Mouse (Mus musculus) heart, embryonic 16.5 days (tissue): ENCODE data around the gene Tmtc2. TPM values are rescaled to one million over a fixed set of nuclear protein-coding genes. Genes with fewer than 3 reads are reported as not detected.
A peak's percentile ranks its signal among the peaks of the same experiment; 100 is the strongest.

Experiments used
- ATAC-seq: fragments of 200-750 bp; cut with Nextera tagmentation; replicated peaks from 2 replicates; pipeline ENCODE4 v1.8.0; 2017; ENCODE audit warnings: moderate number of reproducible peaks; ENCODE audit not compliant: insufficient read depth, low FRiP score; ENCODE audit errors: extremely low read depth
- H3K27ac ChIP-seq: fragments of 300-500 bp; sonication (generic); 2 replicates; pipeline ENCODE4 v1.5.1; 2014; ENCODE audit warnings: mild to moderate bottlenecking, low read length, control low read depth, moderate library complexity
- H3K27me3 ChIP-seq: fragments of 300-500 bp; sonication (generic); 2 replicates; pipeline ENCODE4 v1.6.1; 2014; ENCODE audit warnings: low read length, mixed read lengths; ENCODE audit not compliant: control insufficient read depth, insufficient read depth
- H3K36me3 ChIP-seq: fragments of 300-500 bp; sonication (generic); 2 replicates; pipeline ENCODE4 v1.6.1; 2014; ENCODE audit not compliant: control insufficient read depth, insufficient read depth
- H3K4me1 ChIP-seq: fragments of 300-500 bp; sonication (generic); 2 replicates; pipeline ENCODE4 v1.6.1; 2014; ENCODE audit warnings: low read length, mixed read lengths; ENCODE audit not compliant: control insufficient read depth, insufficient read depth
- H3K4me2 ChIP-seq: fragments of 300-500 bp; sonication (generic); 2 replicates; pipeline ENCODE4 v1.6.1; 2014; ENCODE audit warnings: low read depth, mild to moderate bottlenecking, control low read depth, low read length
- H3K4me3 ChIP-seq: fragments of 300-500 bp; sonication (generic); 2 replicates; pipeline ENCODE4 v1.5.1; 2014; ENCODE audit warnings: mild to moderate bottlenecking, control low read depth, low read length
- H3K9ac ChIP-seq: fragments of 300-500 bp; sonication (generic); 2 replicates; pipeline ENCODE4 v1.6.1; 2014; ENCODE audit warnings: low read length, control low read depth
- H3K9me3 ChIP-seq: fragments of 300-500 bp; sonication (generic); replicated peaks from 2 replicates; pipeline ENCODE4 v1.6.1; 2016; ENCODE audit warnings: low read length; ENCODE audit not compliant: control insufficient read depth
- WGBS: fragments of 180-500 bp; shearing (Covaris S2); extraction: QIAGEN DNeasy Blood & Tissue Kit; methylation state at CpG from one replicate; pipeline ENCODE4 v1.1.7; 2014; 5-methylcytosine and 5-hydroxymethylcytosine counted together
- polyA plus RNA-seq: library from polyadenylated mRNA; unstranded; fragments of >200 nt; fragmentation: Nextera tagmentation; extraction: Ambion mirVana; gene quantifications from 2 replicates; pipeline ENCODE4 v1.2.1, GENCODE M21; 2015

The Tmtc2 gene
- polyA plus RNA-seq, 1 experiment from 2014 or later, result 2.1 TPM

DNA sequence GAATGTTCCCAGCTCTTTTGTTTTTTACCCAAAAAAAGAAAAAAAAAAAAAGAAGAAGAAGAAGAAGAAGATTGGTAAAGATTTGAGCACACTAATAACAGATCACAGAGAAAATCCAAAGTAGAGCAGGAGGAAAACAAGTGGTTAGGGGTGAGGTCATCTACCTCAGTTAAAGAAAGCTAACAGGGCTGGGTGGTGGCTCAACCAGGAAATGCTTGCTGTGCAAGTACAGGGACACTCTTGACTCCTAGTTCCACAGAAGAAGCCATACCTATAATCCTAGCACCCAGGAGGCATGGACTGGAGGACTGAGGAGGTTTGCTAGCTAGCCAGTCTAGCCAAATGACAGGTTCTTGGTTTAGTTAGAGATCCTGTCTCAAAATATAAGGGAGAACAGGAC lies 38.4 kb downstream of the Tmtc2 start:
- no peak overlapping the region for H3K4me2 ChIP-seq
- no peak overlapping the region for H3K4me3 ChIP-seq
- ATAC-seq, result no peak
- no peaks in the 10 kb centered on the region for H3K36me3 ChIP-seq
- no peaks in the 10 kb centered on the region for H3K9me3 ChIP-seq
- H3K4me1 ChIP-seq, result no peaks in the 10 kb centered on the region; the same call in none of the 2 replicates
- H3K9ac ChIP-seq, result no peak overlapping the region
- no peak overlapping the region for H3K27ac ChIP-seq
- H3K27me3 ChIP-seq, result no peaks in the 10 kb centered on the region

GRCm38 (mm10) chr10:105532747-105533146 lies 41.5 kb downstream of the Tmtc2 start:
- H3K9ac ChIP-seq, result no peak overlapping the region
- no peak overlapping the region for H3K27ac ChIP-seq
- H3K27me3 ChIP-seq, result no peaks in the 10 kb centered on the region
- peak; percentile 76 for ATAC-seq
- 47% methylated on average over 7 of the region's 7 CpGs for WGBS
- peaks cover 8% of the 10 kb centered on the region for H3K4me1 ChIP-seq
- H3K4me2 ChIP-seq, result peak overlapping the region; percentile 23; the same call in 1 of the 2 replicates
- H3K9me3 ChIP-seq, result no peaks in the 10 kb centered on the region
- no peaks in the 10 kb centered on the region for H3K36me3 ChIP-seq
- no peak overlapping the region for H3K4me3 ChIP-seq

GRCm38 (mm10) chr10:105532019-105532525 lies 42.2 kb downstream of the Tmtc2 start:
- H3K4me3 ChIP-seq, result no peak overlapping the region
- H3K36me3 ChIP-seq, result no peaks in the 10 kb centered on the region
- no peaks in the 10 kb centered on the region for H3K27me3 ChIP-seq
- no peak overlapping the region for H3K9ac ChIP-seq
- no peak overlapping the region for H3K27ac ChIP-seq
- ATAC-seq, result no peak
- 89% methylated on average over 5 of the region's 5 CpGs for WGBS
- H3K9me3 ChIP-seq, result no peaks in the 10 kb centered on the region
- peaks cover 8% of the 10 kb centered on the region for H3K4me1 ChIP-seq
- no peak overlapping the region for H3K4me2 ChIP-seq

DNA sequence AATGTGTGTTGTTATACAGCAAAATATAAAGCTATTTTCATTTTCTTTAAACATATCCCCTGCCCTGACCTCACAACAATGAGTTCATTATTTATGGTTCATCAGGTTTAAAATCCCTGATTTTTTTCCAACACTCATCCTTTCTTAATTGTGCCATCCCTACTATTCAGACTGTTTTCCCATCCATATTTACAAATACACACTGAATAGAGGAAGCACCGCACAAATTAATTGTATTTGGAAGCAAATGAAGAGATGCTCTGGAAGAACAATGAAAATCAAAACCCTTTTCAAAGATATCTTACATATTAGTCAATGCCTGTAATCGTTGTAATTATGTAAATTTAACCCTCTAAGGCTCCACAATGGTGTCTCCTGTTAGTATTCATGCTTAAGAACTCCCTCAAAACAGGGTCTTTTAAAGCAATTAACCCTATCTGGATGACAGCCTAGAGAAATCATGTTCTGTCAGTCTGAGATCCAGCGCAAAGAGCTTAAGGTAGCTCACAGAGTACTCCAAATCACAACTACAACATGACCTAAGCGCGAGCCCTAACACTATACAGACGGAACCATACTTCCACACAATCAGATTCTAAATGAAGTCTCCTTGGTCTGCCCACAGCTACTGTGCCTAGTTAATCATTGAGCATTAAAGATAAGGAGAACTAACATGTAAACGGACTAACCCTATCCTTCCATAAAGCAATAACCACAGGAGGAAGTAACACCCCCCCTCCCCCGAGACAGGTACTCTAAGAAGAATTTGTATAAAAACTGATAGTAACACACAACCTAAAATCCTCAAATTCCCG lies 43.0 kb downstream of the Tmtc2 start:
- 79% methylated on average over 9 of the region's 9 CpGs for WGBS
- no peak overlapping the region for H3K9ac ChIP-seq
- no peak overlapping the region for H3K27ac ChIP-seq
- no peak overlapping the region for H3K4me2 ChIP-seq
- no peak for ATAC-seq
- H3K9me3 ChIP-seq, result no peaks in the 10 kb centered on the region
- H3K4me1 ChIP-seq, result peaks cover 8% of the 10 kb centered on the region
- H3K4me3 ChIP-seq, result no peak overlapping the region
- H3K27me3 ChIP-seq, result no peaks in the 10 kb centered on the region
- H3K36me3 ChIP-seq, result no peaks in the 10 kb centered on the region

GRCm38 (mm10) chr10:105523405-105524088 lies 50.7 kb downstream of the Tmtc2 start:
- Histone ChIP-seq H3K36me3 (no peaks in the 10 kb centered on the region), H3K4me2 (peak overlapping the region; percentile 39), H3K4me3 (no peak overlapping the region), H3K27ac (peak overlapping the region; percentile 43), H3K27me3 (no peaks in the 10 kb centered on the region), H3K9me3 (no peaks in the 10 kb centered on the region), H3K4me1 (peaks cover 26% of the 10 kb centered on the region), H3K9ac (0 out of 2 replicates have a peak overlapping the region, but pooled peaks have one; percentile 6)
- 8% methylated on average over 8 of the region's 8 CpGs for WGBS
- peak; percentile 54; the same call in 1 of the 2 replicates for ATAC-seq

- peak overlapping the region; percentile 61 for H3K27ac ChIP-seq
- no peaks in the 10 kb centered on the region for H3K36me3 ChIP-seq
- no peaks in the 10 kb centered on the region for H3K27me3 ChIP-seq
- ATAC-seq, result 0 out of 2 replicates have a peak, but pooled peaks have one; percentile 46
- whole genome bisulfite sequencing, result 38% methylated on average over 7 of the region's 7 CpGs
- no peak overlapping the region for H3K4me3 ChIP-seq
- H3K4me1 ChIP-seq, result peaks cover 26% of the 10 kb centered on the region
- H3K9me3 ChIP-seq, result no peaks in the 10 kb centered on the region
- peak overlapping the region; percentile 18 for H3K4me2 ChIP-seq
- H3K9ac ChIP-seq, result no peak overlapping the region
Observed at GRCm38 (mm10) chr10:105522431-105522830, 51.8 kb downstream of the Tmtc2 start.

GRCm38 (mm10) chr10:105519154-105519806 lies 55.0 kb downstream of the Tmtc2 start:
- Histone ChIP-seq H3K27me3 (no peaks in the 10 kb centered on the region), H3K9ac (no peak overlapping the region)
- WGBS, result 83% methylated on average over 6 of the region's 6 CpGs

DNA sequence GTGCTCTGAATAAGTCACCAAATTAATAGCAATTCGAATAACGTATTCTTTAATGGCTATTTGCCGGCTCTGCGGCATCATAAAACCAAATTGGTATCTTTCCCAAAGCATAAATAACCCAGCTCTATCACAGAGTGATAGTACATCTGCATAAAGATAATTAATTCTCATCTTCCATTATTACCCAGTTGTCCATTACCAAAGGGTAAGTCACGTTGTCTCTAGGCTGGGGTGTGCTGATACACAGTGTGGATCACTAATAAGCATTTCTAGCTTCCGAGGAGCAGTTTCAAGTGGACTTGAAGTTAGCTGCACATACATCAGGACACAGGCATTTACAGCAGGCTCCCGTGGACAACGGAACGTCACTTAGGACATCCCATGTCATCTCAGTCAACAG lies 56.1 kb downstream of the Tmtc2 start:
- H3K27me3 ChIP-seq, result no peaks in the 10 kb centered on the region
- H3K9me3 ChIP-seq, result no peaks in the 10 kb centered on the region
- no peak overlapping the region for H3K27ac ChIP-seq
- H3K4me1 ChIP-seq, result peaks cover 15% of the 10 kb centered on the region
- no peaks in the 10 kb centered on the region for H3K36me3 ChIP-seq
- H3K9ac ChIP-seq, result no peak overlapping the region
- 78% methylated on average over 9 of the region's 9 CpGs for WGBS
- H3K4me3 ChIP-seq, result no peak overlapping the region
- no peak for ATAC-seq
- H3K4me2 ChIP-seq, result no peak overlapping the region

More at GRCm38 (mm10) chr10:105519154-105519806, 55.0 kb downstream of the Tmtc2 start:
- Histone ChIP-seq H3K36me3 (no peaks in the 10 kb centered on the region), H3K4me3 (no peak overlapping the region), H3K27ac (no peak overlapping the region), H3K4me2 (no peak overlapping the region), H3K9me3 (no peaks in the 10 kb centered on the region), H3K4me1 (peaks cover 25% of the 10 kb centered on the region)
- no peak for ATAC-seq
